Mouse (Mus musculus): ENCODE results near the gene Ifna16. TPM values are rescaled to one million over a fixed set of nuclear protein-coding genes. Genes with fewer than 3 reads are reported as not detected.

Gene Ifna16
- polyA plus RNA-seq (2014; fragmentation: Nextera tagmentation; extraction: Ambion mirVana) = not detected in 2 replicates

DNA sequence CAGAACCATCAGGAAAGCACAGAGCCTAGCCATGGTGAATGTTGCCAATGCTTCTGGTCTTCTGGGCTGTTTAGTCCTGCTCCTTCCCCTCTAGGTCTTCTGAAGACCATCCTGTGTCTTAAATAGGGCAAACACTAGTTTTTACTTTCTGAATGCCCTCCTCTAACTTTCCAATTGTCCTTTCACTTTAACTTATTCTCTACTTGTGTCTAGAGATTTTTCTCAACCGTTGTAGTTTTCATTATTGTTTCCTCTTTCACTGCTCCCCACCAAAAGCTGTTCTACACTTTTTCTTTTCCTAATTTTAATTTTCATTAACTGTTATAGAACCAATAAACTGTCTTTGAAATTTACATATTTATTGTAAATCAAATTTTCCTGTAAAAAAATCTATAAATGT, at the start of gene Ifna16:
Ifna16 (minus strand) TSS at position 101 of the 400 bp plus-strand sequence.
- Histone ChIP-seq H3K27ac (ENCODE audit: low read depth, low read length) (no peak within 1 kb of the TSS), H3K4me1 (ENCODE audit: control insufficient read depth, insufficient read depth, low read length) (no peaks in the 10 kb centered on the region), H3K36me3 (ENCODE audit: control insufficient read depth, insufficient read depth, low read length) (no peaks in the 10 kb centered on the region), H3K27me3 (ENCODE audit: control insufficient read depth, insufficient read depth, low read length) (no peaks in the 10 kb centered on the region), H3K9ac (ENCODE audit: low read length) (no peak within 1 kb of the TSS), H3K9me3 (ENCODE audit: control insufficient read depth, low read length) (no peaks in the 10 kb centered on the region), H3K4me2 (ENCODE audit: low read depth) (no peak within 1 kb of the TSS), H3K4me3 (ENCODE audit: low read depth, low read length) (no peak within 1 kb of the TSS)
- WGBS = 89% methylated on average over 1 of the region's 1 CpGs
- DNase-seq (ENCODE audit: low spot score) (no peak), ATAC-seq (ENCODE audit: insufficient read depth, low FRiP score, low TSS enrichment) (no peak)

DNA sequence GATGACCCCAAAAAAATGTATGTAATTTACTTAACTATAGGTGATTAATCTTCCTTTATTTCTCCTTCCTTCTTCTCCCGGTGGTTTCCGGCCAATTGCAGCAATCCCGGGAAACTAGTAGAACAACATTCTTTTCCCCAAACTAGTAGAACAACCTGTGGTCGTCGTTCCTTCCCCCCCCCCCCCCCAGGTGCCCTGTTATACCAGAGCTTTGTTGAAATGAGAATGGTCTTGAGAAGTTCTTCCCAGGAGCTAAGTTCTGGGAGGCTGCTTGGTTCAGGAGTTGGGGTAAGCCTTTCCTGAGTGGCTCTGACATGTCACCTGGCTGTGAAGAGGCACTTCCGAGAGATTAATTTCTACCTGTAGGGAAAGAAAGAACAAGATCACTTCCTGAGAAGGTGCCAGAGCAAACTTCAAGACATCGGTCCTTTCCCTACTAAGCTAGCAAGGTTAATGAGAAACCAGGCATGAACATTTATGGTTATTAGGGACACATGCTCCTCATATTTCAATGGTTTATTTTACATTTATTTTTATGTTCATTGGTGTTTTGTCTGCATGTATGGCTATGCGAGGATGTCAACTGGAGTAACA, 46.9 kb upstream of the Ifna16 start:
- DNase-seq (ENCODE audit: low spot score) = no peak
- WGBS = 61% methylated on average over 8 of the region's 8 CpGs
- ATAC-seq (ENCODE audit: insufficient read depth, low FRiP score, low TSS enrichment) = no peak
- Histone ChIP-seq H3K4me3 (ENCODE audit: low read depth, low read length) (no peak overlapping the region), H3K4me1 (ENCODE audit: control insufficient read depth, insufficient read depth, low read length) (peaks cover 20% of the 10 kb centered on the region), H3K27me3 (ENCODE audit: control insufficient read depth, insufficient read depth, low read length) (no peaks in the 10 kb centered on the region), H3K27ac (ENCODE audit: low read depth, low read length) (no peak overlapping the region), H3K9ac (ENCODE audit: low read length) (no peak overlapping the region), H3K4me2 (ENCODE audit: low read depth) (no peak overlapping the region), H3K9me3 (ENCODE audit: control insufficient read depth, low read length) (no peaks in the 10 kb centered on the region), H3K36me3 (ENCODE audit: control insufficient read depth, insufficient read depth, low read length) (no peaks in the 10 kb centered on the region)

DNA sequence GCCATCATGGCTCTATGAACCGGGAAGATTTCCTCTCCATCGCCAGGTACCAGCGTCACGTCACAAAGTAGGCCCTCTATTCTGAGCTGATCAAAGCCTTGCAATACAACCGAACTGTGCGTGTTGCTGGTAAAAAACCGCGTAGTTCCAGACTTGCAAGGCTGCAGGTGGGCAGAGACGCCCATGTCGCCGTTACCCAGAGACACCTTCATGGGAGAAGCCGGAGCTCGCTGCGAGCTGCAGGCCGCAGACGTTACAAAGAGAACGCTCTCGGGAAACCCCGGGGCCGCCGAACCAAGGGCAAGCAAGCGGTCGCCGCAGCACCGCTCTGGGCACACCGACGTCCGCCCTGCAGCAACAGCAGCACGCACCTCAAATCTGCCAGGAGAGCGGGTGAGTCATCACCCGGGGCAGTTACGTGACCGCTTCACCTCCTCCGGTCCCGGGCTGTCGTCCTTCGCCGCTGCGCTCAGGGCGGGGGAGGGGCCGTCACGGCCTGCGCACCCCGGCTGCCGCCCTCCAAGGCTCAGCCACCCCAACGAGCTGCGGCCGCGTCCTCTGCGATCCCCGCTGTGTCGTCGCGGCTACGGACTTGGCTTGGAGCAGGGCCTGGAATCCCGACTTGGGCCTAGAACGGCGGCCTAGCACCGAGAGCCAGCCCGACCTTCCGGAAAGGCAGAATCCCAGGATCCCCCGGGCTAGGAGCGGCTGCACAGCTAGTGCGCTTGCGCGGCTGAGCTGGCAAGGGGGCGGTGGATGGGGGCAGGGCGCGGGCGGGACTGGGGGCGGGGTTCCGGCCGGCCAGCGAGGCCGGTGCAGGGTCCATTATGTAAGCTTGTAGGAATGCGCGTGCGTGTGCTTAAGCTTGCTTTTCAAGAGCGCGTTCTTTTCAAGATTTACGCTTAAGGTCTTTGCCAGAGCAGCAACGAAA, 45.3 kb upstream of the Ifna16 start, which contains the start of the genes Gm26566 and Klhl9:
Gm26566 (plus strand) TSS at position 15 of the 931 bp plus-strand sequence.
Klhl9 (minus strand) TSS at position 675 of the 931 bp plus-strand sequence.
- ATAC-seq (ENCODE audit: insufficient read depth, low FRiP score, low TSS enrichment) = peak; percentile 97

DNA sequence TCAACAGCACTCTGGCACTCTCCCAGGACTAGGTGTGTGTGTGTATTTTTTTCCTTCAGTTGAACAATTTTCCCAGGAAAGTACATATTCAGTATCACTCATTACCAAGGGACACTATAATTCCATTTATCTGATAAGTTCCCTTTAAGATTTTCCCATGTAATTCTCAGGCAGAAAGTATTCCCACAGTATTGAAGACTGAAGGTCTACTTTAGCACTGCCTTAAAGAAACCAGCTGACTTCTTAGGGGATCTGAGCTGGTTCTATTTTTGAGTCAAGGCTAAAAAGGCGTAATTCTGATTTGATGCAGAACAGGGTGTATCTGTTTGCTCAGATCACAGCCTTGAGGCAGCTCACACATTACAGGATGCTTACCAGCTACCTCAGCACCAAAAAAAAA, 42.0 kb upstream of the Ifna16 start:
- Histone ChIP-seq H3K36me3 (ENCODE audit: control insufficient read depth, insufficient read depth, low read length) (peaks cover 4% of the 10 kb centered on the region), H3K4me2 (ENCODE audit: low read depth) (peak overlapping the region; percentile 47), H3K9me3 (ENCODE audit: control insufficient read depth, low read length) (no peaks in the 10 kb centered on the region), H3K4me1 (ENCODE audit: control insufficient read depth, insufficient read depth, low read length) (peaks cover 23% of the 10 kb centered on the region), H3K27me3 (ENCODE audit: control insufficient read depth, insufficient read depth, low read length) (no peaks in the 10 kb centered on the region), H3K4me3 (ENCODE audit: low read depth, low read length) (peak overlapping the region; percentile 23), H3K27ac (ENCODE audit: low read depth, low read length) (no peak overlapping the region), H3K9ac (ENCODE audit: low read length) (no peak overlapping the region)
- WGBS = 74% methylated on average over 1 of the region's 1 CpGs
- no peak for DNase-seq (ENCODE audit: low spot score)
- ATAC-seq (ENCODE audit: insufficient read depth, low FRiP score, low TSS enrichment) = no peak

More for the DNA sequence above, 45.3 kb upstream of the Ifna16 start, which contains the start of the genes Gm26566 and Klhl9:
- WGBS = under 1% methylated on average over 81 of the region's 82 CpGs
- H3K27ac ChIP-seq (ENCODE audit: low read depth, low read length) = peak within 1 kb of the TSS; percentile 97
- H3K4me1 ChIP-seq (ENCODE audit: control insufficient read depth, insufficient read depth, low read length) = peaks cover 23% of the 10 kb centered on the region
- peak within 1 kb of the TSS; percentile 99 for H3K9ac ChIP-seq (ENCODE audit: low read length)
- H3K9me3 ChIP-seq (ENCODE audit: control insufficient read depth, low read length) = no peaks in the 10 kb centered on the region
- H3K27me3 ChIP-seq (ENCODE audit: control insufficient read depth, insufficient read depth, low read length) = no peaks in the 10 kb centered on the region
- peak; percentile 93 for DNase-seq (ENCODE audit: low spot score)
- no peaks in the 10 kb centered on the region for H3K36me3 ChIP-seq (ENCODE audit: control insufficient read depth, insufficient read depth, low read length)
- H3K4me2 ChIP-seq (ENCODE audit: low read depth) = peak within 1 kb of the TSS; percentile 56
- peak within 1 kb of the TSS; percentile 94 for H3K4me3 ChIP-seq (ENCODE audit: low read depth, low read length)

DNA sequence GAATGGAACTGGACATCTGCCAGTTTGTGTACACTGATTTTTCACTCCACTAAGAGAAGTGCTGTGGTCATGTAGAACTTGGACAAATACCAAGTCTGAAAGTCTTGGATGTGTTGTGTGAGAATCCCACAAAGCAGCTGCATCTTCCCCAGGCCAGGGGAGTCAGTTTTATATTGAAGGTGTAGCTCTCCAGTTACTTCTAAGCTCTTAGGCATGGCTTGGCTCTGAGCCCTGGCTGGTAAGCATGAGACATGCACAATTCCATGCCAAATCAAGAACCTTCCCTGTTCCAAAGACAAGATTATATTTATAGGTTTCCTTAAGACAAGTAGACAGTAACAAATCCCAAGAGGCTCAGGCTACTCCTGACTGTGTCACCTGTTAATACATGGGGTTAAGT, 38.3 kb upstream of the Ifna16 start:
- no peak for ATAC-seq (ENCODE audit: insufficient read depth, low FRiP score, low TSS enrichment)
- H3K36me3 ChIP-seq (ENCODE audit: control insufficient read depth, insufficient read depth, low read length) = peaks cover 4% of the 10 kb centered on the region
- no peak for DNase-seq (ENCODE audit: low spot score)
- no peak overlapping the region for H3K9ac ChIP-seq (ENCODE audit: low read length)
- H3K27ac ChIP-seq (ENCODE audit: low read depth, low read length) = no peak overlapping the region
- H3K9me3 ChIP-seq (ENCODE audit: control insufficient read depth, low read length) = no peaks in the 10 kb centered on the region
- H3K27me3 ChIP-seq (ENCODE audit: control insufficient read depth, insufficient read depth, low read length) = no peaks in the 10 kb centered on the region
- H3K4me2 ChIP-seq (ENCODE audit: low read depth) = no peak overlapping the region
- H3K4me1 ChIP-seq (ENCODE audit: control insufficient read depth, insufficient read depth, low read length) = peaks cover 12% of the 10 kb centered on the region; the same call in 1 of the 2 replicates
- no peak overlapping the region for H3K4me3 ChIP-seq (ENCODE audit: low read depth, low read length)

DNA sequence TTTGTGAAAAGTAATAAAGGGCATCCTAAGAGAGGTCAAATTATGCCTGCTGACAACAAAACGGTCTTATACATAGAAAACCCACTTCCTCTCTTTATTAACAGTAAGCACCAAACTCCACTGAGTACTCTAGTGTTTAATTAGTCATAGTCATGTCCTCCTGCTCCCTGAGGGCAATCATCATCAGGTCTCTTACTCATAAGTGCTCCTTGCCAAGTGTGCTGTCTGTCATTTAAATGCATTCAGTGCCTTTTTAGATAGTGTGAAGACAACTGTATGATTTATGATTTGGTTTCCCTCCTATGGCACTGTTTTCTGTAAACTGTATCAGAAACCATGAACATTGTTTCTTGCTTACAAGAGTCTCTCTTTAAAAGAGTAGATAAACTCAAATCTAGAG, 37.6 kb upstream of the Ifna16 start:
- Histone ChIP-seq H3K9me3 (ENCODE audit: control insufficient read depth, low read length) (no peaks in the 10 kb centered on the region), H3K4me2 (ENCODE audit: low read depth) (no peak overlapping the region), H3K4me1 (ENCODE audit: control insufficient read depth, insufficient read depth, low read length) (peaks cover 8% of the 10 kb centered on the region; the same call in 1 of the 2 replicates), H3K27ac (ENCODE audit: low read depth, low read length) (no peak overlapping the region), H3K4me3 (ENCODE audit: low read depth, low read length) (no peak overlapping the region), H3K36me3 (ENCODE audit: control insufficient read depth, insufficient read depth, low read length) (peaks cover 4% of the 10 kb centered on the region), H3K27me3 (ENCODE audit: control insufficient read depth, insufficient read depth, low read length) (no peaks in the 10 kb centered on the region), H3K9ac (ENCODE audit: low read length) (no peak overlapping the region)
- no peak for ATAC-seq (ENCODE audit: insufficient read depth, low FRiP score, low TSS enrichment)
- 88% methylated on average over 1 of the region's 1 CpGs for WGBS
- no peak for DNase-seq (ENCODE audit: low spot score)

DNA sequence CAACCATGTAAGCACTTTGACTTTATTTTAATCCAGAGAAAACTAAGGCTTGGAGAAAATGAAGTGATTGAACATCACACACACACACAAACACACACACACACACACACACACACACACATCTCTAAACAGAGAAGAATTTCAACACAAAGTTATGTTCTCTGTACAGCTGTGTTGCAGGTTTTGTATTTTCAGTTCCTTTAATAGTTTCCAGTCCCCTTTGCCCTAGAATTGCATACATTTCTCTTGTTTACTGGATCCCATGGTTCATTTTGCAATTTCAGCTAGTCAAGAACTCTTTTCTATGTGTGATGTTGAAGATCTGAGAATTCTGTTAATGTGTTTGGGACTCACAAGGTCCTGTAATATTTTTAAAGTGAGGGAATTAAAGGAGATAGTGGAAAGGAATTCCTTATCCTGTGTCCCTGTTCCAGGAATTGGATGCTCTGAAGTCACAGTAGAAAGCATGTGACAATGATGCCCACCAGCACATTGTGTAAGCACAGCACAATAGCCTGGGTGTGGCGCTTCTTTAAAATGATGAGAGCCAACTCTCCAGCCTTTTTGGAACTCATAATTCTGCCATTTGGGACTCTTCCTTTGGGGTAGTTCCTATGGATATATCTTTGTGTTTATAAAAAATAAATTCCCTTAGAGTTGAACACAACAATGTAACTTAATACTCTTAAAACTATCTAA, 30.6 kb upstream of the Ifna16 start:
- Histone ChIP-seq H3K27ac (ENCODE audit: low read depth, low read length) (no peak overlapping the region), H3K4me2 (ENCODE audit: low read depth) (no peak overlapping the region), H3K36me3 (ENCODE audit: control insufficient read depth, insufficient read depth, low read length) (no peaks in the 10 kb centered on the region), H3K27me3 (ENCODE audit: control insufficient read depth, insufficient read depth, low read length) (no peaks in the 10 kb centered on the region), H3K4me3 (ENCODE audit: low read depth, low read length) (no peak overlapping the region), H3K9me3 (ENCODE audit: control insufficient read depth, low read length) (no peaks in the 10 kb centered on the region), H3K4me1 (ENCODE audit: control insufficient read depth, insufficient read depth, low read length) (no peaks in the 10 kb centered on the region), H3K9ac (ENCODE audit: low read length) (no peak overlapping the region)
- WGBS = 94% methylated on average over 1 of the region's 1 CpGs
- no peak for DNase-seq (ENCODE audit: low spot score)
- no peak for ATAC-seq (ENCODE audit: insufficient read depth, low FRiP score, low TSS enrichment)

DNA sequence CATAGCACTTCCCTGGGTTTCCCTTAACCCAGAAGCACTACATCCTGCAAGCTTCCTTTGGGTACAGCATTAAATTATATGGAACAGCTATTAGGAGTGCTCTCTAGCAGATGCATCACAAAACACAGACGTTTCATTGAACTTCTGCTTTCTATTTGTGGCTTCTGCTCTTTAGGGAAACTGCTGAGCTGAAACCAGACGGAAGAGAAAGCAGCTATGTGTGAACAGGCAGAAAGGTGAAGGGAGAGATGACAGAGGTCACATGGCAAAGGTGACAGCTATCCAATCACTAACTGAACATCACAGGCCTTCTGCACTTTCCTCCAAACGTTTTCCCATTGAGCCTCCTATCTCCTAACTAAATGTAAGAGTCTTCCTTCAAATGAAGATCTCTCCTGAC, 29.2 kb upstream of the Ifna16 start:
- H3K27me3 ChIP-seq (ENCODE audit: control insufficient read depth, insufficient read depth, low read length) = no peaks in the 10 kb centered on the region
- H3K4me3 ChIP-seq (ENCODE audit: low read depth, low read length) = no peak overlapping the region
- no peak overlapping the region for H3K9ac ChIP-seq (ENCODE audit: low read length)
- no peak for DNase-seq (ENCODE audit: low spot score)
- no peaks in the 10 kb centered on the region for H3K4me1 ChIP-seq (ENCODE audit: control insufficient read depth, insufficient read depth, low read length)
- H3K36me3 ChIP-seq (ENCODE audit: control insufficient read depth, insufficient read depth, low read length) = no peaks in the 10 kb centered on the region
- ATAC-seq (ENCODE audit: insufficient read depth, low FRiP score, low TSS enrichment) = no peak
- no peak overlapping the region for H3K4me2 ChIP-seq (ENCODE audit: low read depth)
- no peaks in the 10 kb centered on the region for H3K9me3 ChIP-seq (ENCODE audit: control insufficient read depth, low read length)
- H3K27ac ChIP-seq (ENCODE audit: low read depth, low read length) = no peak overlapping the region
- WGBS = 50% methylated on average over 3 of the region's 3 CpGs
